Mouse (Mus musculus) CH12.LX (cell line): ENCODE data around the gene Tgif2.

Source experiments
- BHLHE40 ChIP-seq: IDR thresholded peaks from 2 replicates; pipeline ENCODE4 v1.6.1; 2011; ENCODE audit warnings: mild to moderate bottlenecking, low read depth, low read length, improper control_type of control experiment
- CTCF ChIP-seq, 2 experiments: IDR thresholded peaks in 1 of 2; conservative IDR thresholded peaks in 1 of 2; 2 replicates each; pipeline ENCODE4 v1.5.1; 2011 to 2012; ENCODE audit warnings: low read depth in 2 of 2, low read length in 2 of 2, improper control_type of control experiment in 1 of 2, inconsistent platforms in 1 of 2, mild to moderate bottlenecking in 1 of 2, moderate library complexity in 1 of 2
- EP300 ChIP-seq: IDR thresholded peaks from 2 replicates; pipeline ENCODE4 v1.6.1; 2011; ENCODE audit warnings: low read length, improper control_type of control experiment
- MAX ChIP-seq: IDR thresholded peaks from 2 replicates; pipeline ENCODE4 v1.6.1; 2011; ENCODE audit warnings: low read length, improper control_type of control experiment
- PAX5 ChIP-seq: IDR thresholded peaks from 2 replicates; pipeline ENCODE4 v1.6.1; 2012; ENCODE audit warnings: low read length, inconsistent platforms, mixed read lengths
- POLR2A ChIP-seq: IDR thresholded peaks from 2 replicates; pipeline ENCODE4 v1.6.1; 2011; ENCODE audit warnings: low read depth, mild to moderate bottlenecking, improper control_type of control experiment, low read length
- SIN3A ChIP-seq: IDR thresholded peaks from 2 replicates; pipeline ENCODE4 v1.6.1; 2012; ENCODE audit warnings: low read length, improper control_type of control experiment, inconsistent platforms
- USF2 ChIP-seq: conservative IDR thresholded peaks from 2 replicates; pipeline ENCODE4 v1.6.1; 2011; ENCODE audit warnings: low read depth, low read length, improper control_type of control experiment

DNA sequence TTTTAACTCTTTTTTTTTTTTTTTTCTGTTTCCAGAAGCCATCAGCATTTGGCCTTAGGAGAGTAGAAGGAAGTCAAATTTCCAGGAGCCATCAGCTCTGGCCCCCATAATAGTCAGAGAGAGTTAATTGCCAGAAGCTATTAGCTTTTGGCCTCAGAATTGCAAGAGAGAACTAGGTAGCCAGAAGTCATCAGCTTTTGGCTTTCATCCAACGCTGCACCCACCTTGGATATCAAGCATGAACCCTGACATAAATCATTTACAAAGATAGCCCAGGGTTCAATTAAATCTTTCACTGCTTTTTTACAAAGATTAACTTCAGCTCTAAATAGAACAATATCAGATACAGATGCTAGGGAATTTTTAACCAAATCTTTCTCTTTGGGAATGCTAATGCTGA, 41.3 kb upstream of the Tgif2 start:
- TF ChIP-seq CTCF (conservative IDR thresholded peaks at IDR 0.05 in 1 of 2, IDR thresholded peaks at IDR 0.05 in 1 of 2; ENCODE audit: low read depth in 2 of 2, low read length in 2 of 2) (no peak), PAX5 (no peak), USF2 (no peak), MAX (no peak), BHLHE40 (no peak), SIN3A (no peak), EP300 (no peak), POLR2A (no peak)
